Mouse (Mus musculus) NIH3T3 (cell line): ENCODE data around the gene Man1c1.

Source experiments
- DNase-seq: peaks from one replicate; pipeline ENCODE4 v3.0.0-alpha.2; 2012; ENCODE audit warnings: low read depth

Man1c1 gene

DNA sequence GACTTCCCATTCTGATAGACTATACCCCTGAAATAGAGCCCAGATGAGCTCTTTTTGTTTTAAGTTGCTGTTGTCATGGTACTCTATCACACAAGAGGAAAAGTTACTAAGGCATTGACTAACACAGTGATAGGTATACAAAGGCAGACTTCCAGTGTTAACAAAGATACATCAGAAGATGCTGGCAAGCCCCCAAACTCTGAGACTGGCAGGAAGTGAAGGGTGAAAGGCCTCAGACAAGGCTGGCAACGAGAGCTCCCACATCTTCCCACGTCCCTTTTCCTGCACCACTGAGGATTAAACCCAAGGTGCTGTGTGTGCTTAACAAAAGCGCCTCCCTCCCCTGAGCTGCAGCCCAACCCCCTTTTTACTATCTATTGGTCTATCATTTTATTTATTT is 19.2 kb upstream of the Man1c1 start:
- no peak for DNase-seq

DNA sequence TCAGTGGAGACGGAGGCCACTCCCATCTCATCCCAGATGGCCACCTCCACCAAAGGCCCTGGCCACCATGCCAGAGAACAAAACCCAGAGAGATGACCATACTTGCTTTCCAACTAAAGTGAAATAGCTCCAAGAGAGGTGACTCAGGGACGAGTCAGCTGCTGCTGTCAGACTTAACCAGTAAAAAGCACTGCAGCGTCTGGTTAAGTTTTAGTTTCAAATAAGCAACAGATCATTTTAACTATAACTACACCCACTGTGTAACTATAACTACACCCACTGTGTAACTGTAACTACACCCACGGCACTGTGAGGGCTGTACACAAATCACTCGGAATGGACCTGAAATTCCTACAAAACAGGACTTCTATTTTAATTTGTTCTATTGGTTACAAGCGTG is 17.0 kb upstream of the Man1c1 start:
- DNase-seq = peak; percentile 64

DNA sequence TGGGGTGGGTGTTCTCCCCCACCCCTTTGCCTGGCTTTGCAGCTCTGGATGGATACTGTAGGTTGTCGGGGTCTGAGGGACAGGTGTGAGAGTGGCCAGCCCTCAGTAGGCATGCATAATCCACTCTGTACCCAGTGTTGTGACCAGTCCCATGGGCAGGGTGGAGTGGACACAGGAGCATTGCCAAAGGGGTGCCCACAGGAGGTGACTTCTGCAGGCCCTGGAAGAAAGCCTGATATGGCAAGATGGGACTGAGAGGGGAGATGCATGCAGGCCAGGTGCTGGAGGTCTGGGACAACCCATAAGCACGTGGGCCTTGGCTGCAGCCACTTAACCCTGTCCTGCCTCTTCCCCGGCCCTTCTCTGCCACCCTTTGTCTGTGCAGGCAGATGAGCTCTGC is 16.3 kb upstream of the Man1c1 start:
- DNase-seq = no peak

- no peak for DNase-seq
Measured at GRCm38 (mm10) chr4:134719489-134719888, 15.4 kb upstream of the Man1c1 start.

DNA sequence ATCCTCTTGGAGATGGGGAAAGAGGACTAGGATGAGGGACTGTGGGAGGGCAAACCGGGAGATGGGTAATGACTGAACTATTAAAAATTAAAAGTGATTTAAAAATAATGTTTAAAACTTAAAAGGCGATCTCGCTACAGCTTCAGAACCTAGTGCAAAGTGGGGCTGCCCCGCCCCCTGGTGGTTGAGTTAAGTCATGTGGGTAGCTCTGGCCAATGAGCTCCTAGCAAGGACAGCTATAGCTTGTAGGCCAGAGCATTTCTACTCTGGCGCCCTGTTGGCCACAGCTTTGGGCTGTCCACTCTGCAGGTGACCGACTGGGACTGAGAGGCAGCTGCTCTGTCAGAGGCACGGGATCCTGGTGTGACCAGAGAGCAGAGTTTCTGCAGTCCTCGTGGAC is 9.8 kb upstream of the Man1c1 start:
- peak; percentile 93 for DNase-seq

- DNase-seq = no peak
Measured at GRCm38 (mm10) chr4:134705311-134705710, 1.2 kb upstream of the Man1c1 start.

GRCm38 (mm10) chr4:134704590-134704989 is 500 bp upstream of the Man1c1 start:
- no peak for DNase-seq

DNA sequence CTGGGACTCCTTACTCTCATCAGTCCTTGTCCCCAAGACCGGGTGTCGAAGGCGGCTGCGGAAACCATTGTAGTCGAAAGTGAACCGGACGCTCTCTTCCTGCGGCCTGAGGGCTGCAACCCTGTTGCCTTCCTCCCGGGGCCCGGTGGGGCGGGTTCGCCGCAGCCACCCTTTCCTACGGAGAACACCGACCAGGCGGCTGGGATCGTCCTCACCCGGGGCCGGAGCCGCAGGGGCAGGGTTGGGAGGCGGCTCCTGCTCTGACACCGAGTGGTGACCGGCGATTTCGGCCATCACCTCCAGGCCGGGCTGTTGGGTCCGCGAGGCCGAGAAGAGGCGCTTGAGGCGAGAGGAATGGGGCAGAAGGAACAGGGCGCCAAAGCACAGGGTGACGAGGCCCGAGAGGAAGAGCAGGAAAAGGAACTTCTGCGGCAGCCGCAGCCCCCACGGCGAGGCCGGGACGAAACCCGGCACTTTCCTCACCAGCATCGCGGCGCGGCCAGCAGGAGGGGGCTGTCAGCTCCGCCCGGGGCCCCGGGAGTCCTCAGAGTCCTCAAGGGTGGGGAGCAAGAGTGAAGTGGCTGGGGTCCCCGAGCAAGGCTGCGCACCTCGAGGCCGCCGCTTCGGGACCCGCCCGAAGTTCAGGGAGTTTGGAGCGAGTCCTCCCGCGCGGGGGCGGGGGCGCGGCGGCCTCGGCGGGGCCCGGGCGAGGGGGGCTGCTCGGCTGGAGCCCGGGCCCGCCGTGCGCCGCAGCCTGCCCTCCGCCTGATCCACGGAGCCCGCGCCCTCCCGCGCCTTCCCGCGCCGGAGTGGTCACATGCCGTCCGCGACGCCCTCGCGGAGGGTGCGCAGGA is 882 bp downstream of the Man1c1 start:
- no peak for DNase-seq

DNA sequence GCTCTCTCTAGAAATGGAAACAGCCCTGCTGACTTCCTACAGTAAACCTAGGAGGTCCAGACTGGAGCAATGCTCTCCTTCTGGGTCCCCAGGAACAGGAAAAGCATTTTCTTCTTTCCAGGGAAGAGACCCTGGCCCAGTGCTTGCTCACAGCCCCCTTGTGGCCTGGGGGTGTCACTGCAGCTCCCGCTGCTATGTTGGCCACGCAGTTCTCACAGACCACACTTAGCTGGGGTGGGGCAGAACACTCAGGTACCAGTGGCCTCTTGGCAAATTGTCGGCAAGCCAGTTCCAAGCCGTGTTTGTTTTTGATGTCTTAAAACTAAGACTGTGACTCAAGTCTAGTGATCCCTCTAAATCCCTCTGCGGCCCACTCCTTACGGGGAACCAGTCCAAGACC is 2.2 kb downstream of the Man1c1 start:
- peak; percentile 71 for DNase-seq

GRCm38 (mm10) chr4:134700911-134701310 is 3.2 kb downstream of the Man1c1 start:
- DNase-seq = no peak

DNA sequence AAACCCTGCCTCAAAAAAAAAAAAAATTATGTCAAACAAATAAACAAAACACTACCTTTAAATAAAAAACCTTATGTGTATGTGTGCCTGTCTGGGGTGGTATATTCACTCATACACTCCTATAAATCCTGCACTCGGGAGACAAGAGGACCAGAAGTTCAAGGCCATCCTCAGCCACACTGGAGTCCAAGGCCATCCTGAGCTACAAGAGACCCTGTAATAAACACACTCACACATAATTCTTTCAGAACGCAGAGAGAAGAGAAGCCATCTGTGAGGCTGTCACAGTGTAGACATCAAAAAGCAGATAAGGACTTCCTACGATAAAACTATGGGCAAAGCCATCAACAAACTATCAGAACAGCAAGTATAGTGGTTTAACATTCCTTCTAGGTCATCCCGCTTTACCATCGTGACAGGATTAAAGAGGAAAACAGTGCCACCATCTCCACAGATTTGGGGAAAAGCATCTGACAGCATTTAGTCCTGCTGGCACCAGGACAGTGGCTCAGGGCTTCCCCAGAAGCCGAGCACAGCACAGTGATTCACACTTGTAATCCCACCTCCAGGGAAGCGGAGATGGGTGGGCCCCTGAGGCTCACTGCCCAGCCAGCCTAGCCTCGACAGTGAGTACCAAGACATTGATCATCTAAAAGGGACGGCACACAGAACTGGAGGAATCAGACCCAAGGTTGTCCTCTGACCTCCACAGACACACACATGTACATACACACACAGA is 10.7 kb downstream of the Man1c1 start:
- no peak for DNase-seq

DNA sequence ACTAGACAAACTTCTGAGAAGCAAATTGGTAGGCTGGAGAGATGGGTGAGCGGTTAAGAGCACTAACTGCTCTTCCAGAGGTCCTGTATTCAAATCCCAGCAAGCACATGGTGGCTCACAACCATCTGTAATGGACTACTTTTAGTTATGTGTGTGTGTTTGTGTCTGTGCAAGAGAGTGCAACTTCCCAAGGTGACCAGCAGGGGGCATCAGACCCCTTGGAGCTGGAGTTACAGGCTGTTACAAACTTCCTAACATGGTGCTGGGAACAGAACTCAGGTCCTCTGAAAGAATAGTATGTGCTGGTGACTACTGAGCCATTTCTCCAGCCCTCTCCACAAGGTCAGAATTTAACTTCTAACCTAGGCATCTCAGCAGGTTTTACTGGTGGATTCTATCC is 11.7 kb downstream of the Man1c1 start:
- DNase-seq = no peak

- no peak for DNase-seq
Measured at GRCm38 (mm10) chr4:134686022-134686661, 17.9 kb downstream of the Man1c1 start.

- DNase-seq = no peak
Measured at GRCm38 (mm10) chr4:134684637-134685338, 19.3 kb downstream of the Man1c1 start.

DNA sequence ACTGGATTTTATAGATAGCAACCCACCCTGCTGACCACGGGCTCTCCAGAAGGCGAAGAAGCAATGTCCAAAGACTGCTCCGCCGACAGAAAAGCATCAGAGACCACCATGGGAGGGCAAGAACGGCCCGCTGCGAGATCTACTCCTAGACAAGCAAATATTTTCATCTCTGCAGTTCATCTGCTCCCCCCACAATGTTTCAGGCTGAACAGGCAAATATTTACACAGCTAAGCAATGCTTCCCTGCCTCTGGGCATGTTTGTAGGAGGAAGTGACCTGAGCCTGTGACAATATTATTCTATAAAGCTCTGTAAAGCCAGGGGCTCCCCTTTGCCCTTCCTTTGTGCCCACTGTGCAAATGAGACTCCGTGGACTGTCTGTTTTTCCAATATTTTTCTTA is 20.2 kb downstream of the Man1c1 start:
- DNase-seq = no peak

- no peak for DNase-seq
Measured at GRCm38 (mm10) chr4:134683008-134683407, 21.1 kb downstream of the Man1c1 start.

DNA sequence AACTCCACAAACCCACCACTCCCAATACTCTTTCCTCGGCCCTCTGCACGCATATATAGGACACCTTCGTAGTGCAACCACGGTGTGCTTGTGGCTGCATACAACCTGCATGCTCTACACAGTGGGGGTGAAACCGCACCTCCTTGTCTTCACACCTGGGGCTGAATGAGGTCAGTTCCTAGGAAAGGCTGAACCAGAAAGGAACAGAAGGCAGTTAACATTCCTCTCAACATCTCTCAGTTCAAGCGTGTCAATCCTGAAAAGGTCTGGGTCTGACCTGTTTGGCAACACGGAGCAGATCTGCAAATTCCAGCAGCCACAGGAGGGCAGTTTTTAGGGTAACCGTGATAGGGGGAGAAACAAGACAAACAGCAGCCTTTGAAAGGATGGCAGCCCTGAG is 21.7 kb downstream of the Man1c1 start:
- DNase-seq = no peak

- DNase-seq = no peak
Measured at GRCm38 (mm10) chr4:134681819-134682218, 22.3 kb downstream of the Man1c1 start.

- DNase-seq = peak; percentile 51
Measured at GRCm38 (mm10) chr4:134677556-134678508, 26.3 kb downstream of the Man1c1 start.

DNA sequence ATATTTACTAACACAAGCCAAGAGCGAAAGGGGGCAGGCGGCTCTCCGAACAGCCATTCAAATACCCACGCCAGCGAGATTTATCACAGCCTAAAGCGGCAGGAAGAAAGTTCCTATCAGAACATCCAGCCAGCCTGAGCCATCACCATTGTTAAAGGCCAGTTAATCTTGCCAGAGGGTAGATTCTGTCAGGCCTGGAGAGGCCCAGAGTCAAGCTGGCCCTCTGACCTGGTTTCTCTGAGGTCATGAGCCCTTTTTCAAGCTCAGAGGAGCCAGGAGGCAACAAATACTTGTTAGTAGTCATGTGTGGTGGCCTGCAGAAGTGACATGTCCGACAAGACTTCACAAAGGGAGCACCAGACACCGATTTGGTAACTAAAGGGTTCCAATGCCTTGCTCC is 28.3 kb downstream of the Man1c1 start:
- DNase-seq = no peak

DNA sequence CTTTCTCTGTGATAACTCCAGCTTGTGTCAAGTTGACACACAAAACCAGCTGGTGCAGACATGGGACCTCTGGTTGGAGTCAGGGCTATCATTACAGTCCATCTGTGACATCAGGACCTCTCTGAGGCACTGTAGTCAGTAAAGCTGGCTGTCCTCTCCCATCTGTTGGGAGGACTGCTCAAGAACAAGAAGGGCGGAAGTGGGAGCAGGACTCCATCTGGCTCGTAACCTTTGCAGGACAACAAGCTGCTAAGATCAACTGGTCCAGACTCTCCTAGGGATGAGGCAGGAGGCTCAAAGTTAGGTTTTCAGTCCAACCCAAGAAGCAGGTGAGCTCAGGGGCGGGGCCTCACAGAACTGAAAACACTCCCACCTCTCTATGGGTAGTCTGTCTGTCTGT is 29.1 kb downstream of the Man1c1 start:
- DNase-seq = no peak
